Mouse (Mus musculus) brown adipose tissue, adult 24 weeks (tissue): ENCODE results near the gene Apol7c. TPM values are rescaled to one million over a fixed set of nuclear protein-coding genes. Genes with fewer than 3 reads are reported as not detected.

Experiments used
- polyA plus RNA-seq: library from polyadenylated mRNA; stranded (reverse); fragments of >200 nt; gene quantifications from 2 replicates; pipeline ENCODE4 v1.2.4, GENCODE M21; 2012; ENCODE audit not compliant: missing spikeins, insufficient read depth, insufficient read length

Gene Apol7c
- polyA plus RNA-seq, 1 experiment: not detected

Other genes starting within 250 kb of the Apol7c start
- 23.6 and 30.5 TPM in 2 replicates for gene Rbfox2, start 226.3 kb downstream of the Apol7c start, polyA plus RNA-seq
- gene Apol7a, start 134.2 kb downstream of the Apol7c start, polyA plus RNA-seq: not detected in 2 replicates
- gene Apol9a, start 122.2 kb downstream of the Apol7c start, polyA plus RNA-seq: not detected in 2 replicates
- gene Apol7b, start 85.8 kb downstream of the Apol7c start, polyA plus RNA-seq: not detected in 2 replicates
- not detected in 2 replicates for gene Apol10a, start 56.3 kb downstream of the Apol7c start, polyA plus RNA-seq
- not detected in 2 replicates for gene Apol11a, start 25.0 kb downstream of the Apol7c start, polyA plus RNA-seq
- not detected in 2 replicates for gene 1700025B11Rik, start 28.6 kb upstream of the Apol7c start, polyA plus RNA-seq
- gene Apol10b, start 62.8 kb upstream of the Apol7c start, polyA plus RNA-seq: 1.9 and 4.3 TPM in 2 replicates
- not detected in 2 replicates for gene Gm36245, start 65.9 kb upstream of the Apol7c start, polyA plus RNA-seq
- not detected in 2 replicates for gene Apol11b, start 110.0 kb upstream of the Apol7c start, polyA plus RNA-seq
- gene Apol7e, start 165.5 kb upstream of the Apol7c start, polyA plus RNA-seq: not detected in 2 replicates
- not detected in 2 replicates for gene Apol9b, start 195.7 kb upstream of the Apol7c start, polyA plus RNA-seq
- gene Apol8, start 223.7 kb upstream of the Apol7c start, polyA plus RNA-seq: not detected in 2 replicates